Mouse (Mus musculus): ENCODE measurements around the gene Sobp. TPM values are rescaled to one million over a fixed set of nuclear protein-coding genes. Genes with fewer than 3 reads are reported as not detected.

The Sobp gene
- polyA plus RNA-seq, 1 experiment from 2014 or later, result 2.1 TPM

- Histone ChIP-seq H3K9me3 (replicated peaks) (no peaks in the 10 kb centered on the region), H3K36me3 (no peaks in the 10 kb centered on the region), H3K9ac (no peak overlapping the region), H3K27ac (no peak overlapping the region), H3K4me3 (replicated peaks) (no peak overlapping the region), H3K4me1 (no peaks in the 10 kb centered on the region), H3K4me2 (no peak overlapping the region), H3K27me3 (no peaks in the 10 kb centered on the region)
- no peak for ATAC-seq (replicated peaks; ENCODE audit: low FRiP score)
- 79% methylated on average over 8 of the region's 8 CpGs for WGBS
Measured at GRCm38 (mm10) chr10:43106616-43107015, 67.7 kb downstream of the Sobp start.

DNA sequence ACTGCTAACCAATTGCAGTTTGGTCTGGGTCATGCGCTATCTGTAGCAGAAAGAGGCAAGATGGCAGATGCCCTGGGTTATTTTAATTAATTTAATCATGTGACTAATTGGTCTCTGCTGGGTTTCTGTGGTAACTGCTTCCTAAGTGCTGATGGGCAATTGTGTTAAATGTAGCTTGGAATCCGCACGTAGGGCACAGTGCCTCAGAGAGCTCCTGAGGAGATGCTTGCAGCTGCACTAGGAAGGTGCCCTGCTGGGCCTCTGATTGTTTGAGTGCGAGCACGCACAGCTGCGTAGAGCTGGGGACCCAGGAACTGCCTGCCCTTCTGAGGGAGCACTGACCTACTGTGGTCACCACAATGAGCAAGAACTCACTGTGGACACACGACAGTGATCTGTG is 68.1 kb downstream of the Sobp start:
- Histone ChIP-seq H3K36me3 (no peaks in the 10 kb centered on the region), H3K4me3 (replicated peaks) (no peak overlapping the region), H3K9me3 (replicated peaks) (no peaks in the 10 kb centered on the region), H3K27ac (no peak overlapping the region), H3K4me1 (no peaks in the 10 kb centered on the region), H3K4me2 (no peak overlapping the region), H3K9ac (no peak overlapping the region), H3K27me3 (no peaks in the 10 kb centered on the region)
- ATAC-seq (replicated peaks; ENCODE audit: low FRiP score), result no peak
- 63% methylated on average over 7 of the region's 7 CpGs for WGBS

DNA sequence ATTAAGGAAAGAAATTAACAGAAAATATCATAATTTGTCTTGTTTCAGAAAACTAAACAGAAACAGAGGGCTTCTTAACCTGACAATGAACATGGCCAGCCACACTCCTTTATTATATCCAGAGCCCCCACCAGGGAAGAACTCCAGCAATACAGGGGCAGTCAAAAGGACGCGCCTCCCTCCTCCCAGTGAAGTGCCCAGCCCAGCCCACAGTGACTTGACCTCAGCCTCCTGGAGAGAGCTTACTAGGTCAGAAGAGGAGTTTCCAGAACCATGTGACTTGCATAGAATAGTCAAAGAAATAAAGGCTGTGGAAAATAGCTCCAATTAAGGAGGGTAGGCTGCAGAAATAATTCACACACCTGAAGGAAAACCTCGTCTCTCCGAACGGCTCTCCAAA is 73.8 kb downstream of the Sobp start:
- Histone ChIP-seq H3K4me3 (replicated peaks) (no peak overlapping the region), H3K4me1 (peaks cover 31% of the 10 kb centered on the region), H3K9me3 (replicated peaks) (no peaks in the 10 kb centered on the region), H3K27me3 (no peaks in the 10 kb centered on the region), H3K27ac (no peak overlapping the region), H3K4me2 (no peak overlapping the region), H3K9ac (no peak overlapping the region), H3K36me3 (no peaks in the 10 kb centered on the region)
- ATAC-seq (replicated peaks; ENCODE audit: low FRiP score), result no peak
- WGBS, result 54% methylated on average over 5 of the region's 5 CpGs

DNA sequence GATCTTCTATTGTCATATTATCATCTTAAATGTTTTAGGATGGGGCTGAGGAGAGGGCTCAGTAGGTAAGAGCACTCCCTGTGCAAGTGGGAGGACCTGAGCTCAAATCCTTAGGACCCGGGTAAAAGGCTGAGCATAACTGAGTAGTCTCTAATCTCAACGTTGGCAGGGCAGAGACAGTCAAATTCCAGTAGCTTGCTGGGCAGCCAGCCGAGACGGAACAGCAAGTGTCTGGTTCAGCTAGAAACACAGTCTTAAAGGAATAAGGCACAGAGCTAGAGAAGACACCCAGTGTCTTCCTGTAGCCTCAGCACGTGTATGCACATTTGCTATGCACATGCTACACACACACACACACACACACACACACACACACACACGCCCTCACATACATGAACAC is 75.1 kb downstream of the Sobp start:
- Histone ChIP-seq H3K27ac (no peak overlapping the region), H3K4me2 (no peak overlapping the region), H3K9me3 (replicated peaks) (no peaks in the 10 kb centered on the region), H3K4me1 (peaks cover 31% of the 10 kb centered on the region), H3K36me3 (no peaks in the 10 kb centered on the region), H3K27me3 (no peaks in the 10 kb centered on the region), H3K4me3 (replicated peaks) (no peak overlapping the region), H3K9ac (no peak overlapping the region)
- 0 out of 2 replicates have a peak, but pooled peaks have one; percentile 29 for ATAC-seq (replicated peaks; ENCODE audit: low FRiP score)
- WGBS, result 54% methylated on average over 6 of the region's 6 CpGs

GRCm38 (mm10) chr10:43097755-43098154 is 76.6 kb downstream of the Sobp start:
- Histone ChIP-seq H3K4me1 (peaks cover 31% of the 10 kb centered on the region), H3K27ac (no peak overlapping the region), H3K27me3 (no peaks in the 10 kb centered on the region), H3K9ac (no peak overlapping the region), H3K4me2 (no peak overlapping the region), H3K36me3 (no peaks in the 10 kb centered on the region), H3K4me3 (replicated peaks) (no peak overlapping the region), H3K9me3 (replicated peaks) (no peaks in the 10 kb centered on the region)
- 40% methylated on average over 8 of the region's 8 CpGs for WGBS
- no peak for ATAC-seq (replicated peaks; ENCODE audit: low FRiP score)

DNA sequence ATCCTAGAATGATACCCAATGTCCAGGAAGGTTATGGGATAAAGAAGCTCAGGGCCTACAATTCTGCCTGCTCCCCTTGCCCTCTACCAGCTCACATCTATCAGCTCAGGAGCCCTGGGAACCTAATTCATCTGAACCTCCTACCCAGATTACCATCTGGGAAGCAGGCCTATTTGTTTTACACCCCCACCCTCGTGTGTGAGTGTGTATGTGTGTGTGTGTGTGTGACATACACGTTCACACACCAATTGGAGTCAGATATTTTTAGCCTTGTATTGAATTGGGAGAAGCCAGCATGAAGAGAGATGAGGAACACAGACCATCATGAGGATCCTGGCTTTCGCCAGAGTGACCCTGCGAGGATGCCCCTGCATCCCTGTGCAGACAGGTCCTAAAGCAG is 77.7 kb downstream of the Sobp start:
- H3K4me1 ChIP-seq, result peaks cover 31% of the 10 kb centered on the region
- H3K27me3 ChIP-seq, result no peaks in the 10 kb centered on the region
- no peak overlapping the region for H3K9ac ChIP-seq
- ATAC-seq (replicated peaks; ENCODE audit: low FRiP score), result no peak
- 70% methylated on average over 4 of the region's 4 CpGs for whole genome bisulfite sequencing
- no peaks in the 10 kb centered on the region for H3K9me3 ChIP-seq (replicated peaks)
- no peak overlapping the region for H3K27ac ChIP-seq
- no peaks in the 10 kb centered on the region for H3K36me3 ChIP-seq
- no peak overlapping the region for H3K4me3 ChIP-seq (replicated peaks)
- no peak overlapping the region for H3K4me2 ChIP-seq

DNA sequence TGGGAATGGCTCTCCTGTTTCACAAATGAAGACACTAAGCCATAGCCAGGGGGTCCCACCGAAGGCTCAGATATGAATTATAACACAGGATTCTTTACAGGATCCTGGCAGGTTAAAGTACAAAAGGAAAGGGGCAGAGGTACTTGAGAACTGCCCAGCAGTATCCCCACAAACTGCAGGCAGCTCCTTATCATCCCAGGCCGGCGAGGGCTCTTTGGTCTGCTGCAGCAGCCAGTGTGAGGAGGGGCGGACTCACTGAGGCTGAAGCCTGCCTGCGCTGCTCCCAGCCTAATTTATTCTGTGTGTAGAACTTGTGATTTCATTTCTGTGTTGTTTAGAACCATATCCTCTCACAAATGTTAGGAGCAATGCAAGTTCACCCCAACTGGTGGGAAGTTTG is 79.8 kb downstream of the Sobp start:
- Histone ChIP-seq H3K9ac (no peak overlapping the region), H3K27me3 (no peaks in the 10 kb centered on the region), H3K4me1 (peaks cover 17% of the 10 kb centered on the region), H3K36me3 (no peaks in the 10 kb centered on the region), H3K4me2 (no peak overlapping the region), H3K27ac (no peak overlapping the region), H3K4me3 (replicated peaks) (no peak overlapping the region), H3K9me3 (replicated peaks) (no peaks in the 10 kb centered on the region)
- WGBS, result 40% methylated on average over 5 of the region's 5 CpGs
- ATAC-seq (replicated peaks; ENCODE audit: low FRiP score), result no peak

GRCm38 (mm10) chr10:43093440-43093839 is 80.9 kb downstream of the Sobp start:
- ATAC-seq (replicated peaks; ENCODE audit: low FRiP score), result no peak
- Histone ChIP-seq H3K27ac (no peak overlapping the region), H3K4me2 (no peak overlapping the region), H3K4me1 (peaks cover 13% of the 10 kb centered on the region), H3K9ac (no peak overlapping the region), H3K4me3 (replicated peaks) (no peak overlapping the region), H3K36me3 (no peaks in the 10 kb centered on the region), H3K27me3 (no peaks in the 10 kb centered on the region), H3K9me3 (replicated peaks) (no peaks in the 10 kb centered on the region)
- 85% methylated on average over 10 of the region's 10 CpGs for WGBS

DNA sequence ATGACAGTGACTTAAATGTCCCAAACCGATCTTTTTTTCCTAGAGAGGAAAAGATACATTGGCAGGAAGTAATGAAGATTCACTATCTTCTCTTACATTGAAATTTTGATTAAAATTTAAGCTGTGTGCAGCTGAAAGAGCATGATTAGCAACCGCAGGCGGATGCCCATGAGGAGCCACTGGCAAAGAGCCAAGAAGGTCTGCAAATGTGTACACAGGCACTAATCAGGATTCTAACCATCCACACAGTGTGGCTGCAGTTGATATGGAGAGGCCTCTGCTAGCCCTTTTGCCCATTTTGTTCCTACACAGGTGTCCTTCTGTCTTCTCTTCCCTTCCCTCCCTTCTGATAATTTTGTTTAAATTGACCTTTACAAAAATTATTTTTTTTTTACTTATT is 84.3 kb downstream of the Sobp start:
- no peak for ATAC-seq (replicated peaks; ENCODE audit: low FRiP score)
- Histone ChIP-seq H3K36me3 (no peaks in the 10 kb centered on the region), H3K9me3 (replicated peaks) (no peaks in the 10 kb centered on the region), H3K27ac (no peak overlapping the region), H3K4me1 (no peaks in the 10 kb centered on the region), H3K9ac (no peak overlapping the region), H3K4me3 (replicated peaks) (no peak overlapping the region), H3K27me3 (no peaks in the 10 kb centered on the region), H3K4me2 (no peak overlapping the region)
- WGBS, result 66% methylated on average over 3 of the region's 3 CpGs

DNA sequence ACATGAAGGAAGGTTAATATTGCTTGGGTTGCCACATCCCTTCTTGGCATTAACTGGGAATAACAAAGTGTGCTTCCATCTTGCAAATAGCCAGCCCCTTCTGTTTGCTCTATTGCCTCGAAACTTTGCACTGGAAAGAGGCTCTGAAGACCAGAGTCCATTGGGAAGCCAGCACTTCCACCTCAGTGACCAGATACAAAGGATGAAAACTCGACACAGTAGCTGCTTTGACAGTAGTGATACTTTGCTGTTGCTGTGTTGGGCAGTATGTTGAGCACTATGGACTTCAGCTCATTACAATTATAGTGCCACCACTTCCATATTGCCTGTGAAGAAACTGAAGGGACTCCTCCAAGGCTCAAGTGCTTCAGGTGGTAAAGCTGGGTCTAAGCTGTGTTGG is 86.9 kb downstream of the Sobp start:
- ATAC-seq (replicated peaks; ENCODE audit: low FRiP score), result no peak
- Histone ChIP-seq H3K9ac (no peak overlapping the region), H3K9me3 (replicated peaks) (no peaks in the 10 kb centered on the region), H3K27ac (no peak overlapping the region), H3K27me3 (no peaks in the 10 kb centered on the region), H3K4me1 (0 out of 2 replicates have a peak, but pooled peaks cover 4% of the 10 kb centered on the region), H3K36me3 (no peaks in the 10 kb centered on the region), H3K4me3 (replicated peaks) (no peak overlapping the region), H3K4me2 (no peak overlapping the region)
- 69% methylated on average over 2 of the region's 2 CpGs for WGBS

DNA sequence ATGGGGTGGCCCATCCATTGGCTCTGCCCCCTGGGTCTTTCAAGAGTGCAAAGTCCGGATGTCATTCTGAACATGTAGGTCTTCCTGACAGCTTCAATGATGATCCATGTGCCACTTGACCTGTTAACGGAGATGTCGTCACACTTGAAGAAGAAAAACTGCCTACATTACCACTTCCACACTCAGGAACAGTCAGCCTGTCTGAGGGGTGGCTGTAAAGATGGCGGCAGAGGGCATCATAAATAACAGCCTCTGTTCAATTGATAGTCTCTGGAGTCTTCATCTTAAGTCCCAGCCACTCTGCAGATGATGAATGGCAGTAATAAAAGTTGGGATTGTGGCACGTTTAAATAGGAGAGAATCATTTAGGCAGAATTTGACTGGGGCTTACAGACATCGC is 87.4 kb downstream of the Sobp start:
- no peak overlapping the region for H3K9ac ChIP-seq
- no peaks in the 10 kb centered on the region for H3K36me3 ChIP-seq
- no peak overlapping the region for H3K4me3 ChIP-seq (replicated peaks)
- H3K9me3 ChIP-seq (replicated peaks), result no peaks in the 10 kb centered on the region
- no peak overlapping the region for H3K27ac ChIP-seq
- WGBS, result 40% methylated on average over 6 of the region's 6 CpGs
- no peak overlapping the region for H3K4me2 ChIP-seq
- no peak for ATAC-seq (replicated peaks; ENCODE audit: low FRiP score)
- H3K27me3 ChIP-seq, result no peaks in the 10 kb centered on the region
- H3K4me1 ChIP-seq, result 0 out of 2 replicates have a peak, but pooled peaks cover 4% of the 10 kb centered on the region

GRCm38 (mm10) chr10:43084087-43084366 is 90.3 kb downstream of the Sobp start:
- Histone ChIP-seq H3K27ac (no peak overlapping the region), H3K4me3 (replicated peaks) (no peak overlapping the region), H3K9ac (no peak overlapping the region), H3K4me2 (no peak overlapping the region), H3K27me3 (no peaks in the 10 kb centered on the region), H3K9me3 (replicated peaks) (no peaks in the 10 kb centered on the region), H3K4me1 (0 out of 2 replicates have a peak, but pooled peaks cover 4% of the 10 kb centered on the region), H3K36me3 (no peaks in the 10 kb centered on the region)
- WGBS, result 50% methylated on average over 6 of the region's 6 CpGs
- no peak for ATAC-seq (replicated peaks; ENCODE audit: low FRiP score)

GRCm38 (mm10) chr10:43083288-43084086 is 90.8 kb downstream of the Sobp start:
- no peaks in the 10 kb centered on the region for H3K9me3 ChIP-seq (replicated peaks)
- H3K27ac ChIP-seq, result no peak overlapping the region
- no peak overlapping the region for H3K4me3 ChIP-seq (replicated peaks)
- no peaks in the 10 kb centered on the region for H3K27me3 ChIP-seq
- H3K4me2 ChIP-seq, result no peak overlapping the region
- H3K36me3 ChIP-seq, result no peaks in the 10 kb centered on the region
- WGBS, result 68% methylated on average over 8 of the region's 9 CpGs
- 0 out of 2 replicates have a peak, but pooled peaks cover 4% of the 10 kb centered on the region for H3K4me1 ChIP-seq
- no peak for ATAC-seq (replicated peaks; ENCODE audit: low FRiP score)
- no peak overlapping the region for H3K9ac ChIP-seq

Measured in kidney, embryonic 15.5 days (tissue).